Mouse (Mus musculus) cerebellum, adult 11-12 months (tissue): ENCODE measurements around the gene Btbd19.
A peak's percentile ranks its signal among the peaks of the same experiment; 100 is the strongest.

Experiments used
- DNase-seq: peaks from one replicate; pipeline ENCODE4 v3.0.0; 2022

Gene Btbd19

DNA sequence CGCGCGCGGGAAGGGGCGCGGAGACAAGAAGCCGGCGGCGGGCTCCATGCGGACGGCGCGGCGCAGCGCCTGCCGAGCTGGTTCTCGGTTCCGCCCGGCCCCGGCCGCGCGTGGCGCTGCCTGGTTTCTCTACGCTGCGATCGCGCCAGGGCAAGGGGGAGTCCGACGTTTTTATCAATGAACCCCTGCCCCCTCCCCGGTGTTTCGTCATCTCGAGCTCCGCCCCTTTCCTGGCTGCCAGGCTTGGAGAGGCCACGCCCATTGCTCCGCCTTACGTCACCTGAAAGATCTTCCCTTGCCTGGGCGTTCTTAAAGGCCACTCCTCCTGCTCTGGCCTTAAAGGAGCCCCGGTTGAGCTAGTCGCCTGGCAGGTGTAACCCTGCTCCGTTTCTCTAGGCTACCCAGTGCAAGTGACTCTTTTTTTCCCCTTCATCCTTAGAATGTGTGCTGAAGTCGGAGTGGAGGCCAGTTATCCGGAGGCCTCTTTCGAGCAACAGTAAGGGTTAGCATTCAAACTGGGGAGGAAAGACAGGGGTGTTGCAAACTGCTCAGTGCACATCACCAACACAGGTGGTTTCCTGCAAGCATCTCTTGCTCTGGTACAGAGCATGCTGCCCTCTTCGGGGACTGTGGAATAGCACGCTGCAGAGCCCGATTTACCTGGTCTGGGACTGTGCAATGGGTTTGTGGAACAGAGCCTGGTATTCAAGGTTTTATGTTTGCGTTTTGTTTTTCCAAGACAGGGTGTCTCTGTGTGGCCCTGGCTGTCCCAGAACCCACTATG, 8.5 kb upstream of the Btbd19 start, which contains the start of gene Plk3:
Gene Plk3 (minus strand): TSS at position 147 of the 784 bp plus-strand sequence.
- DNase-seq: peak; percentile 97

DNA sequence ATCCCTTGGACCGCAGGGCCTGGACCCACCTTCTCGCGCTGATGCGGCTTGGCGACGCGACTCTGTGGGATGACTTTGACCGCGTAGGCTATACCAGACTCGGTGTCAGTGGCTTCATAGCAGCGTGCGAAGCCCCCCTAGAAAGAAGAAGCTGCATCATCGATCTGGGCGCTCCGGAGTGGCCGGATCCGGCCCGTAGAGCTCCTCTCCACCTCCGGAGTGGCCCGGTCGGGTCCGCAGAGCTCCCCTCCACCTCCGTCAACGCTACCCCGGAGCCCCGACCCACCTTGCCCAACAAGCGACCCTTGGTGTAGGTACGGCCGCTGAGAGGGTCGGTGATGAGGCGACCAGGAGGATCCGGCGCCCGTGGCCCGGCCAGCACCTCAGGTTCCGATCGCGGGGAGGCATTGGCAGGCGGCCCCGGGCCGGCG, 7.9 kb upstream of the Btbd19 start:
- no peak for DNase-seq

- DNase-seq: no peak
These were observed 7.2 kb upstream of the Btbd19 start for GRCm38 (mm10) chr4:117132794-117133143.

GRCm38 (mm10) chr4:117131890-117132793, 6.6 kb upstream of the Btbd19 start:
- DNase-seq: no peak

DNA sequence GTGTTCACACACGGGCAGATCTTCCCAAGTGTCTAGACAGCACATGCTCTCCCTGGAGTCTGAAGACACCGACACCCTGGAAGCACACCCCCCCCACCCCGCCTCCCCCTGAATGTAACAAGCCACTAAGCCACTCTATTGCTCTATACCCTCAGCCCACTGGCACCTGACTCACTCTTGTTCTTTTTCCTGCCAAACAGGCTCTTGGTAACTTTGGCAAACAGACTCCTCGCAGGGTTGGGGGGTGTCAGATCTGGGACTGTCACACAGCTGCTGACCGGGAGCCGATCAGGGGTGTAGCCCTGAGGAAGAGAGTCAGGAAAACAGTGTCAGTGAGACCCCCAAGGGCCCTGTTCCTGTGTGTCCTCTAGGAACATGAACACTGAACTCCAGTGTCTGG, 5.7 kb upstream of the Btbd19 start:
- no peak for DNase-seq

GRCm38 (mm10) chr4:117130790-117131189, 5.3 kb upstream of the Btbd19 start:
- no peak for DNase-seq

GRCm38 (mm10) chr4:117127991-117128686, 2.6 kb upstream of the Btbd19 start:
- DNase-seq: no peak

DNA sequence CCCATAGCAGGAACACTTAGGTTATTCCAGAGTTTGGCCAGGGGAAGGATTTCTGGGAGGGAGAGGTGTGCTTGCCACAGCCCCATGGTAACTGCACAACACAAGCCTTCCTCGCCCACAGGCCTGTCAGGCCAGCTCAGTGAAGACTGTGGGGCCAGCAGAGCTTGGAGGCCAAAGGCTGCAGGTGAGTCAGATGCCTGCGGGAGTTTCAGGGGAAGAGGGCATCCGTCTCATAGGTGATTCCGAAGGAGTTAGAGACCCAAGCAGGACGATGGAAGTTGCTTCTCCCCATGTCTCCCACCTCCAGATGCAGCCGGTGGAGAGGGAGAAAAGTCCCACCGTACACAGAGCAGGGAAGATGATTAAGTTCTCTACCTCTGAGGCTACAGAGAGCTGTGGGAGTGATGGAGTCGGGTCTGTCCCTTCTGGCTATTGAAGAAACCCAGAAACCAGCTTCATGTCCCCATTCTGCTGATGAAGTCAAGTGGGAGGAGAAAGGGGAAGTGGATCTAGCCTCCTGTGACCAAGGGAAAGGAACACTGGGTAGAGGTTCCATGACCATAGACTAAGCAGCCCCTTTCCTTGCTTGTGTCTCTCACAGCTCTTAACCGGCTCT, 1.3 kb upstream of the Btbd19 start, which contains the start of gene Tctex1d4:
Gene Tctex1d4 (plus strand): TSS at position 120 of the 616 bp plus-strand sequence.
- DNase-seq: no peak

GRCm38 (mm10) chr4:117125910-117126674, 567 bp upstream of the Btbd19 start:
- peak; percentile 30 for DNase-seq

DNA sequence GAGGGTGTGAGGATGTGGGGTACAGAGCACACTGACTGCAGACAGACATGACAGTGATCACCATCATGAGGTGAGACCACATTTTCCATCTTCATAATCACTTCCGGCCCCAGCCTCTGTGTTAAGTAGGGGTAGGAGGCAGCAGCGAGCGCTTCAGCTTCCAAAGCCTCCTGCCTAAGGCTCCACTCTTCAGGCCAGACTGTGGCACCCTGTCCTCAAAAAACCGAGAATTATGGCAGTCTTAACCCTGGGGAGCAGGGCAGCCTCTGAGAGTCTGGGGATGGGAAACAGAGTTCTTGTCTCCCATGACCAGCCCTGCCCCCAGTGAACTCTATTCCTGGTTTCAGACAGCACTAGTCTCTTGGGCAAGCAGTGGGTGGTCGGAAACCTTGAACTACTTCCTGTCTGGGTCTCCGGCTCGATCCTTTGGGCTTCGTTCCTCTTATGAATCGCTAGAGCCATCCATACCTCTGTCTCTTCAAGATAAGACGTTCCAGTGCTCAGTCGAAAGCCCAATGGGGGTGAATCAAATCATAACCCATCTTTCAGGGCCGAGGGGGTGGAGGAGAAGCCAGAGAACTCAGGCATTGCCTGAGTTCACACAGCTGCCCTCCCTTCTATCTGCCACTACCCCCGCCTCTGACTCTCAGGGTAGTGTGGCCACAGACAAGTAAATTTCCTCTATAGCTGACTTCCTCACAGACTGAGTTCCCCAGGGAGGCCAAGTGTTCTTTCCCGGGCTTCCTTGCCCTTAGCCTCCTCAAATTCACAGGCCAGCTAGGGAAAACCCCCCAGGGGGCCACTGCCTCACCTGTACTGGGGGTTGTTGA, 792 bp downstream of the Btbd19 start:
- DNase-seq: no peak

DNA sequence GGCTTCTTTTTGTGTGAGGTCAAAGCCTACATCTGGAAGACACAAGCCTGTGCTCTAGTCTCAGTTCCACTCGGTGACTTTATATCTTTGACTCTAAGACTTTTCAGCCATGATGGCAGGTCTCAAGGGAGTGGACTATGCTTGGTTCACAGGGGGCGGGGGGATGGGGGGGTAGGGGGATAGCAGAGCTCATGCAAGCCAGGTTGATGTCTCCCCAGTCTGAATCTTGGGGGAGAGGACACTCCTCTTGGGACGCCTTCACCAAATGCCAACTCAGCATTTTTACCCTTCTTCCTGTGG, 1.4 kb downstream of the Btbd19 start:
- no peak for DNase-seq

DNA sequence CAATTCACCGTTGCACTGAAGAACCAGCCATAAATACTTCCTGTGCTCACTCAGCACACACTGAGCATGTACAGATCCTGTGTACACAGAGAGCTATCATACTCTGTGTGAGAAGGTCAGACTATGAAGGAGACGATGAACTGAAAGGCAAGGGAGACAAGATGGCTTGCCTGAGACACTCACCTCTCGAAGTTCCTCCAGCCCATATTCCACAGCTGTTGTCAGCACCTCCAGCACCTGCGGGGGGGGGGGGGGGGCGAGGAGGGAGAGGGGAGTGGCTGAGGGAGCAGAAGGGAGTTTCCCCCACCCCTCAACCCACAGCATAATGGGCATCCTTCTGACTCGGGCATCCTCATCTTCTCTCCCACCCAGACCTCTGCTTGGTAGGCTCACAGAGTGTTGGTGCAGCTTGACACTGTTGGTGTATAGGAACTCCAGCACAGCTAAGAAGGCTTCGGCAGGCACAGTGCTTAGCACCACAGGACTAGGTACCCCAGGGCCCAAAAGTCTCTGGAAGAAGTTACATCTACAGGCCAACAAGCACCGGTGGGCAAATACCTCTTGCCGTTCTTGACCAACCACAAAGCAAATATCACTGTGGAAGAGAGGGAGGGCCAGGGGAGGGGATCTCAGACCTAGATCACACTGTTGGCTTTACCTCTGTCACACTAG, 1.8 kb downstream of the Btbd19 start:
- no peak for DNase-seq

DNA sequence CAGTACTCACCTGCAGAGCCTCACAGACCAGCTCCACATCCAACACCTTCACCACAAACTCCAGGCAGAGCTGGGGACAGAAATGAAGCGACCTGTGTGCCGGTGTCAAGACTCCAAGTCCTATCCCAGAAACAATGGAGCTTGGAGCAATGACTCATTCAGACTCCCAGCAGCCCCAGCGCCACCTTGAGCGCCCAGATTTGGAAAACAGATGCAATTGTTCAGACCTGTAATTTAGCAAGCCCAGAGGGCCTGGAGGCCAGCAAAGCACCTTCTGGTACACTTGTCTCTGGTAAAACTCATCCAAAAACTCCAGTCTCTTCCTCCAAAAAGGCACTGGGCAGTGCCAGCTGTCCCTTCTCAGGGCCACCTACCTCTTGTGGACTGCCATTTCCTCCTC, 3.3 kb downstream of the Btbd19 start:
- peak; percentile 30 for DNase-seq

DNA sequence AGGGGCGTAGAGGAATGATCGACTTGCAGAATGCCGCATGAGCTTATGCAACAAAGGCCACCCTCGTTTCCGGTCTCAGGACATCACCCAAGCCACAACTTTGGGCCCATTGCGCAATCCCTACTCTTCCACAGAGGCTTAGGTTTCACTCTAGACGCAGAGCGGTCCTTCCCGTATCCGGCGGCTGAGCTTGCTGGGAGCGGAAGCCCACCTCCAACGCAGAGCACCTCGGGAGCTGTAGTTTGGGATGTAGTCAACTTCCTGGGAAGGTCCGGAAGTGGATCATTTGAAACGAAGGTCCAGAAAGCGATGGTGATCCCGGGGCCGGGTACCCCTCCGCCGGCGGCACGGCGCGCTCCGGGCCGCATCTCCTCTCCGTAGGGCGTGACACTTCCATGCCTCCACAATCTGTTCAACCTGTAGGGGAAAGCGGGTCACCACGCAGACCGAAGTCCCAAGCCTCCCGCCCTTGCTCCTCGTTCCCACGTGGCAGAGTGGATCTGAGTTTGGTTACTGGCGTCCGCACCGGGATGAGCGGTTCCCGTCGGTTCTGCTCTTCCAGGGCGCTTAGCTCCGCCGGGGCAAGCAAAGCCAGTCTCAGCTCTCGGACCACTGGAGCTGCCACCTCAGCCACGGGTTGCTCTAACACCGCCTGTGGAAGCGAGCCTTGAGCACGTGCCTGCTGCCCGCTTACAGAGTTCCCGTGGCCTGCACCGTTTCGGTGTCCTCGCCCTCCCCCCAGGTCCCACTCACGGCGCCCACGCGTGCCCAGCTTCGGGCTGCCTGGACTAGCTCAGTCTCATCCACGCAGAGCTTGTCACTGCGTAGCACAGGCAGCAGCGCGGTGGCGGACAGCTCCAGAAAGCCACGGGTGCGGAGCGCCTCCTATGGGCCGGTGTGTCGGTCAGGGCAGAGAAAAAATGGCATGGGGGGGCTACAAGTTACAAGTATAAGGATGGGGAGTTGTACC, 4.8 kb downstream of the Btbd19 start:
- peak; percentile 94 for DNase-seq

- DNase-seq: no peak
These were observed 5.5 kb downstream of the Btbd19 start for GRCm38 (mm10) chr4:117120052-117120444.

DNA sequence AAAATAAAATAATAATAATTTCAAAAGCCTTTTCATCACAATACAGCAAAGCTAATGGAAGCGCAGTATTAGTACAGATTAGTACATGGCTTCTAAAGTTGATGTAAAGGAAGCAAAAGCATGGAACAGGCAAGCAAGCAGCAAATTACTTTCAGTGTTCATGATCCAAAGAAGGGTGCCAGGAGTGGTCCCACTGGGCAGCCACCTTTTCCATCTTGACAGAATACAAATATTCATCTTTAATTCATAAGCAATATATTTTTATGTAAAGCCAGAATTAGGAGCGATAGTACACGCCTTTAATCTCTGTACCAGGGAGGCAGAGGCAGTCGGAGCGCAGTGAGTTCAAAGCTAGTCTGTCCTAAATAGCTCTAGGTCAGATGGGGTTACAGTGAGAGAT, 5.9 kb downstream of the Btbd19 start:
- peak; percentile 31 for DNase-seq

GRCm38 (mm10) chr4:117117931-117118330, 7.6 kb downstream of the Btbd19 start:
- no peak for DNase-seq

- no peak for DNase-seq
These were observed 9.9 kb downstream of the Btbd19 start for GRCm38 (mm10) chr4:117115592-117115991.

GRCm38 (mm10) chr4:117113237-117113636, 12.3 kb downstream of the Btbd19 start:
- DNase-seq: no peak
